18 mouse cellular contexts compared by ENCODE assay signal in the genomic region with DNA sequence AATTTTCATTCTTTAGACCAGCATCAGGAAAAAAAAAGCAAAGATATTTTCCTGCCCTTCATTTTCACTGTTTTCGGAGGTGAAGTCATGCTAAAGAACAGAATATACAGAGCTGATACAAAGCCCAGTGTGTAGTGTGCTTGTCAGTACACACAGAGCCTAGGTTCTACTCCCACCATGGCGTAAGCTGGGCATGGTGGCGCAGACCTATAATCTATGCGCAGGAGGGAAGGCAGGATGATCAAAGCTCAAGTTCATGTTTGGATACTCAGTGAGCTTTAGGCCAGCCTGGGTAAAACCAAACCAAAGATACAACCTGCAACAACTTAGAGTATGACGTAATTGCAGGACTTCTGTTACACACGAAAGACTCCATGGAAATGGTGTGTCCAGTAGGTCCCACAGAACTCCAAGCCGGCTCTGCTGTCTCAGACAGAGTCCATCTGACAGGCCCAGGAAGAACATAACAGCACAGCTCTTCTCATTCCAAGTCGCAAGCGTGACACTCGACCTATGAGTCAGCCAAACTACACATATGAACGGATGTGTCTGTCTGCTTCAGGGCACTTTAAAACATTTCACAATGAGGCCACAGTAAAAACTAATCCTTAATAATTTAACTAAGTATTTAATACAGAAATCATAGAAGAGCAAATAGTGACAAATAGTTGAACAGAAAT. TPM values are rescaled to one million over a fixed set of nuclear protein-coding genes. Genes with fewer than 3 reads are reported as not detected.
DNase-seq lines count a peak whose midpoint lies in the region; ATAC-seq and TF ChIP-seq lines count a peak whose summit lies in the region.
"Had no signal": no experiment of that assay in that cellular context is flagged by ENCODE, and none has a peak within 500 bp of the region (broad histone marks: within the 10 kb centered on the region; RNA-seq: fewer than 3 reads in every experiment).

No protein-coding gene starts in this region.

- no peaks in the 10 kb centered on the region for H3K9me3 ChIP-seq in hindbrain, embryonic 14.5 days (ENCODE audit: control insufficient read depth, low read length)
- H3K9me3 ChIP-seq in hindbrain, embryonic 16.5 days (ENCODE audit: control insufficient read depth, low read length) = no peaks in the 10 kb centered on the region
- H3K9me3 ChIP-seq in embryonic facial prominence, embryonic 10.5 days = no peaks in the 10 kb centered on the region
- H3K9me3 ChIP-seq: forebrain, embryonic 15.5 days; intestine, embryonic 15.5 days; liver, embryonic 15.5 days; megakaryocyte, embryonic 14.5 days had no signal

- H3K79me2 ChIP-seq in liver, adult 2 months (ENCODE audit: control insufficient read depth, insufficient read depth, low read length) = 0 out of 2 replicates have a peak, but pooled peaks cover 5% of the 10 kb centered on the region

- 91% methylated on average over 11 of the region's 11 CpGs for WGBS in hindbrain, embryonic 14.5 days
- 87% methylated on average over 11 of the region's 11 CpGs for WGBS in hindbrain, embryonic 16.5 days
- WGBS in liver, adult 2 months = 45% methylated on average over 11 of the region's 11 CpGs
- 89% methylated on average over 11 of the region's 11 CpGs for WGBS in embryonic facial prominence, embryonic 10.5 days

- H3K27ac ChIP-seq in hindbrain, embryonic 14.5 days = 0 out of 2 replicates have a peak overlapping the region, but pooled peaks have one; percentile 39
- no peak overlapping the region for H3K27ac ChIP-seq in hindbrain, embryonic 16.5 days (ENCODE audit: low read depth, low read length)
- no peak overlapping the region for H3K27ac ChIP-seq in liver, adult 2 months (replicated peaks; ENCODE audit: insufficient read depth, low read depth, low read length)
- no peak overlapping the region for H3K27ac ChIP-seq in embryonic facial prominence, embryonic 10.5 days (replicated peaks)
- H3K27ac ChIP-seq: intestine, embryonic 15.5 days; liver, embryonic 15.5 days had no signal

- H3K4me1 ChIP-seq in hindbrain, embryonic 14.5 days (replicated peaks; ENCODE audit: control insufficient read depth, insufficient read depth, low read length) = peaks cover 14% of the 10 kb centered on the region; the same call in 1 of the 2 replicates
- H3K4me1 ChIP-seq in hindbrain, embryonic 16.5 days (ENCODE audit: control insufficient read depth, insufficient read depth, low read depth, low read length) = no peaks in the 10 kb centered on the region; the same call in 1 of the 2 replicates
- no peaks in the 10 kb centered on the region for H3K4me1 ChIP-seq in liver, adult 2 months (ENCODE audit: control insufficient read depth, insufficient read depth, low read length)
- H3K4me1 ChIP-seq in embryonic facial prominence, embryonic 10.5 days = peaks cover 2% of the 10 kb centered on the region
- H3K4me1 ChIP-seq: intestine, embryonic 15.5 days had no signal

- no peak for ATAC-seq in hindbrain, embryonic 14.5 days (ENCODE audit: low FRiP score)
- ATAC-seq in hindbrain, embryonic 16.5 days = no peak
- ATAC-seq: forebrain, embryonic 15.5 days; intestine, embryonic 15.5 days had no signal

- no peak for TF ChIP-seq CTCF in liver, adult 2 months (IDR thresholded peaks at IDR 0.05; ENCODE audit: low read depth, low read length)

- TF ChIP-seq POLR2A in liver, adult 2 months (IDR thresholded peaks at IDR 0.05; ENCODE audit: extremely low read depth, insufficient read depth, low read length) = no peak

- no peaks in the 10 kb centered on the region for H3K27me3 ChIP-seq in hindbrain, embryonic 14.5 days (ENCODE audit: control insufficient read depth, insufficient read depth, low read length)
- no peaks in the 10 kb centered on the region for H3K27me3 ChIP-seq in hindbrain, embryonic 16.5 days (replicated peaks; ENCODE audit: control insufficient read depth, insufficient read depth, low read length)
- H3K27me3 ChIP-seq in liver, adult 2 months (ENCODE audit: control insufficient read depth, insufficient read depth, low read length) = no peaks in the 10 kb centered on the region
- no peaks in the 10 kb centered on the region for H3K27me3 ChIP-seq in embryonic facial prominence, embryonic 10.5 days (replicated peaks; ENCODE audit: low read depth, poor library complexity, severe bottlenecking)
- H3K27me3 ChIP-seq: forebrain, embryonic 15.5 days; intestine, embryonic 15.5 days; liver, embryonic 15.5 days; megakaryocyte, embryonic 14.5 days had no signal

- no peak overlapping the region for H3K9ac ChIP-seq in hindbrain, embryonic 14.5 days
- H3K9ac ChIP-seq in hindbrain, embryonic 16.5 days (ENCODE audit: low read depth, low read length) = no peak overlapping the region
- no peak overlapping the region for H3K9ac ChIP-seq in liver, adult 2 months (ENCODE audit: low read depth, low read length)
- H3K9ac ChIP-seq: forebrain, embryonic 15.5 days; intestine, embryonic 15.5 days; liver, embryonic 15.5 days had no signal

- DNase-seq in hindbrain, embryonic 14.5 days (ENCODE audit: low spot score) = no peak
- DNase-seq in liver, adult 2 months (ENCODE audit: extremely low read depth, low read depth, low spot score) = peak; percentile 37
- no peak for DNase-seq in liver
- DNase-seq in 3T3-L1 (ENCODE audit: low read depth, low spot score) = peak; percentile 5
- peak; percentile 40 for DNase-seq in lung, postnatal 10 days
- no peak for DNase-seq in spleen, postnatal 14 days (ENCODE audit: low spot score in 2 of 2)
- no peak for DNase-seq in embryonic facial prominence, embryonic 10.5 days (ENCODE audit: low spot score)
- DNase-seq: adrenal gland, postnatal 25 days; B cell, adult 2 months; cerebellum, adult 2 months; heart, postnatal 4 days; thymus, postnatal 4 days had no signal

- H3K4me2 ChIP-seq in hindbrain, embryonic 14.5 days (replicated peaks) = no peak overlapping the region
- H3K4me2 ChIP-seq in hindbrain, embryonic 16.5 days (ENCODE audit: low read length) = no peak overlapping the region
- H3K4me2 ChIP-seq: forebrain, embryonic 15.5 days; intestine, embryonic 15.5 days; liver, embryonic 15.5 days had no signal

- no peaks in the 10 kb centered on the region for H3K36me3 ChIP-seq in hindbrain, embryonic 14.5 days (replicated peaks; ENCODE audit: control insufficient read depth, insufficient read depth)
- H3K36me3 ChIP-seq in hindbrain, embryonic 16.5 days (ENCODE audit: control insufficient read depth, insufficient read depth, low read length) = no peaks in the 10 kb centered on the region
- H3K36me3 ChIP-seq in liver, adult 2 months (ENCODE audit: control insufficient read depth, insufficient read depth, low read length) = no peaks in the 10 kb centered on the region
- H3K36me3 ChIP-seq in embryonic facial prominence, embryonic 10.5 days (replicated peaks) = 0 out of 2 replicates have a peak, but pooled peaks cover 4% of the 10 kb centered on the region
- H3K36me3 ChIP-seq: forebrain, embryonic 15.5 days; intestine, embryonic 15.5 days; liver, embryonic 15.5 days had no signal

- H3K4me3 ChIP-seq in hindbrain, embryonic 14.5 days (replicated peaks; ENCODE audit: low read length) = no peak overlapping the region
- no peak overlapping the region for H3K4me3 ChIP-seq in hindbrain, embryonic 16.5 days (ENCODE audit: low read length)
- H3K4me3 ChIP-seq in liver, adult 2 months (ENCODE audit: insufficient read depth, low read depth, low read length) = no peak overlapping the region
- no peak overlapping the region for H3K4me3 ChIP-seq in embryonic facial prominence, embryonic 10.5 days
- H3K4me3 ChIP-seq: erythroblast, embryonic 14.5 days; forebrain, embryonic 15.5 days; intestine, embryonic 15.5 days; liver, embryonic 15.5 days; megakaryocyte, embryonic 14.5 days had no signal

RNA-seq across cellular contexts. Expression of a gene that starts 47.1 kb away (rescaled TPM):
- 14.7 and 15.7 TPM in 2 replicates for polyA plus RNA-seq in hindbrain, embryonic 14.5 days (2014; fragmentation: Nextera tagmentation; extraction: Ambion mirVana)
- 12.5 and 13.3 TPM in 2 replicates for polyA plus RNA-seq in hindbrain, embryonic 16.5 days (2015; fragmentation: Nextera tagmentation; extraction: Ambion mirVana)
- total RNA-seq in liver, adult 2 months (2014; rRNA removed) = 3.2 and 3.5 TPM in 2 replicates
- polyA plus RNA-seq in liver, adult 2 months (2012; rRNA removed) = 1.0 and 1.3 TPM in 2 replicates
- polyA plus RNA-seq in embryonic facial prominence, embryonic 10.5 days (2016; fragmentation: Nextera tagmentation; extraction: Ambion mirVana) = 7.4 and 7.7 TPM in 2 replicates

Comparison
In these comparisons a context has a peak if more than half of its experiments do, and no peak if none do; other contexts are left out.
1. DNase-seq: peak in liver, adult 2 months (single experiment), 3T3-L1 (single experiment) and lung, postnatal 10 days (single experiment); none in hindbrain, embryonic 14.5 days (single experiment), liver (single experiment), spleen, postnatal 14 days (0 of 2) and embryonic facial prominence, embryonic 10.5 days (single experiment).